Mouse (Mus musculus): Measurements from ENCODE around the gene Plxna4. TPM values are rescaled to one million over a fixed set of nuclear protein-coding genes. Genes with fewer than 3 reads are reported as not detected.

Plxna4 gene
- polyA plus RNA-seq, 1 experiment = 0.67 TPM

GRCm38 (mm10) chr6:32498106-32498505 lies 89.9 kb downstream of the Plxna4 start:
- Histone ChIP-seq H3K27ac (ENCODE audit: insufficient read depth, low read depth, low read length) (no peak overlapping the region), H3K4me1 (ENCODE audit: control insufficient read depth, insufficient read depth, insufficient read length, low read length) (no peaks in the 10 kb centered on the region), H3K4me3 (ENCODE audit: low read depth, low read length) (no peak overlapping the region), H3K27me3 (ENCODE audit: control insufficient read depth, insufficient read depth, low read length) (no peaks in the 10 kb centered on the region), H3K36me3 (ENCODE audit: control insufficient read depth, insufficient read depth, low read length) (no peaks in the 10 kb centered on the region)
- 78% methylated on average over 5 of the region's 5 CpGs for WGBS
- TF ChIP-seq CTCF (IDR thresholded peaks at IDR 0.05; ENCODE audit: extremely low read depth, insufficient read length, insufficient replicate concordance, low read depth, low read length) (no peak), POLR2A (IDR thresholded peaks at IDR 0.05; ENCODE audit: low read depth, low read length) (no peak)

- TF ChIP-seq POLR2A (IDR thresholded peaks at IDR 0.05; ENCODE audit: low read depth, low read length) = no peak
- no peak for TF ChIP-seq CTCF (IDR thresholded peaks at IDR 0.05; ENCODE audit: extremely low read depth, insufficient read length, insufficient replicate concordance, low read depth, low read length)
- 66% methylated on average over 4 of the region's 4 CpGs for WGBS
- H3K36me3 ChIP-seq (ENCODE audit: control insufficient read depth, insufficient read depth, low read length) = no peaks in the 10 kb centered on the region
- no peak overlapping the region for H3K4me3 ChIP-seq (ENCODE audit: low read depth, low read length)
- no peak overlapping the region for H3K27ac ChIP-seq (ENCODE audit: insufficient read depth, low read depth, low read length)
- no peaks in the 10 kb centered on the region for H3K27me3 ChIP-seq (ENCODE audit: control insufficient read depth, insufficient read depth, low read length)
- H3K4me1 ChIP-seq (ENCODE audit: control insufficient read depth, insufficient read depth, insufficient read length, low read length) = no peaks in the 10 kb centered on the region
Observed at GRCm38 (mm10) chr6:32496109-32496508, 91.9 kb downstream of the Plxna4 start.

GRCm38 (mm10) chr6:32495532-32495931 lies 92.5 kb downstream of the Plxna4 start:
- no peaks in the 10 kb centered on the region for H3K4me1 ChIP-seq (ENCODE audit: control insufficient read depth, insufficient read depth, insufficient read length, low read length)
- WGBS = 89% methylated on average over 2 of the region's 2 CpGs
- H3K36me3 ChIP-seq (ENCODE audit: control insufficient read depth, insufficient read depth, low read length) = no peaks in the 10 kb centered on the region
- H3K27ac ChIP-seq (ENCODE audit: insufficient read depth, low read depth, low read length) = no peak overlapping the region
- TF ChIP-seq POLR2A (IDR thresholded peaks at IDR 0.05; ENCODE audit: low read depth, low read length) (no peak), CTCF (IDR thresholded peaks at IDR 0.05; ENCODE audit: extremely low read depth, insufficient read length, insufficient replicate concordance, low read depth, low read length) (no peak)
- H3K4me3 ChIP-seq (ENCODE audit: low read depth, low read length) = no peak overlapping the region
- H3K27me3 ChIP-seq (ENCODE audit: control insufficient read depth, insufficient read depth, low read length) = no peaks in the 10 kb centered on the region

GRCm38 (mm10) chr6:32493557-32493956 lies 94.4 kb downstream of the Plxna4 start:
- Histone ChIP-seq H3K4me1 (ENCODE audit: control insufficient read depth, insufficient read depth, insufficient read length, low read length) (no peaks in the 10 kb centered on the region), H3K27me3 (ENCODE audit: control insufficient read depth, insufficient read depth, low read length) (no peaks in the 10 kb centered on the region), H3K27ac (ENCODE audit: insufficient read depth, low read depth, low read length) (no peak overlapping the region), H3K36me3 (ENCODE audit: control insufficient read depth, insufficient read depth, low read length) (no peaks in the 10 kb centered on the region), H3K4me3 (ENCODE audit: low read depth, low read length) (no peak overlapping the region)
- 20% methylated on average over 5 of the region's 5 CpGs for WGBS
- TF ChIP-seq CTCF (IDR thresholded peaks at IDR 0.05; ENCODE audit: extremely low read depth, insufficient read length, insufficient replicate concordance, low read depth, low read length) (no peak), POLR2A (IDR thresholded peaks at IDR 0.05; ENCODE audit: low read depth, low read length) (no peak)

- WGBS = 63% methylated on average over 3 of the region's 3 CpGs
- Histone ChIP-seq H3K4me1 (ENCODE audit: control insufficient read depth, insufficient read depth, insufficient read length, low read length) (no peaks in the 10 kb centered on the region), H3K4me3 (ENCODE audit: low read depth, low read length) (no peak overlapping the region), H3K27me3 (ENCODE audit: control insufficient read depth, insufficient read depth, low read length) (no peaks in the 10 kb centered on the region), H3K36me3 (ENCODE audit: control insufficient read depth, insufficient read depth, low read length) (no peaks in the 10 kb centered on the region), H3K27ac (ENCODE audit: insufficient read depth, low read depth, low read length) (no peak overlapping the region)
- TF ChIP-seq CTCF (IDR thresholded peaks at IDR 0.05; ENCODE audit: extremely low read depth, insufficient read length, insufficient replicate concordance, low read depth, low read length) (no peak), POLR2A (IDR thresholded peaks at IDR 0.05; ENCODE audit: low read depth, low read length) (no peak)
Observed at GRCm38 (mm10) chr6:32487121-32487520, 100.9 kb downstream of the Plxna4 start.

- WGBS = 61% methylated on average over 4 of the region's 4 CpGs
- Histone ChIP-seq H3K4me1 (ENCODE audit: control insufficient read depth, insufficient read depth, insufficient read length, low read length) (no peaks in the 10 kb centered on the region), H3K36me3 (ENCODE audit: control insufficient read depth, insufficient read depth, low read length) (no peaks in the 10 kb centered on the region), H3K4me3 (ENCODE audit: low read depth, low read length) (no peak overlapping the region), H3K27ac (ENCODE audit: insufficient read depth, low read depth, low read length) (no peak overlapping the region), H3K27me3 (ENCODE audit: control insufficient read depth, insufficient read depth, low read length) (no peaks in the 10 kb centered on the region)
- TF ChIP-seq CTCF (IDR thresholded peaks at IDR 0.05; ENCODE audit: extremely low read depth, insufficient read length, insufficient replicate concordance, low read depth, low read length) = no peak
- TF ChIP-seq POLR2A (IDR thresholded peaks at IDR 0.05; ENCODE audit: low read depth, low read length) = no peak
Observed at GRCm38 (mm10) chr6:32482469-32482868, 105.5 kb downstream of the Plxna4 start.

GRCm38 (mm10) chr6:32480741-32481140 lies 107.3 kb downstream of the Plxna4 start:
- Histone ChIP-seq H3K36me3 (ENCODE audit: control insufficient read depth, insufficient read depth, low read length) (no peaks in the 10 kb centered on the region), H3K27ac (ENCODE audit: insufficient read depth, low read depth, low read length) (no peak overlapping the region), H3K4me1 (ENCODE audit: control insufficient read depth, insufficient read depth, insufficient read length, low read length) (no peaks in the 10 kb centered on the region), H3K4me3 (ENCODE audit: low read depth, low read length) (no peak overlapping the region), H3K27me3 (ENCODE audit: control insufficient read depth, insufficient read depth, low read length) (no peaks in the 10 kb centered on the region)
- WGBS = 75% methylated on average over 1 of the region's 1 CpGs
- TF ChIP-seq POLR2A (IDR thresholded peaks at IDR 0.05; ENCODE audit: low read depth, low read length) (no peak), CTCF (IDR thresholded peaks at IDR 0.05; ENCODE audit: extremely low read depth, insufficient read length, insufficient replicate concordance, low read depth, low read length) (no peak)

GRCm38 (mm10) chr6:32479765-32480164 lies 108.2 kb downstream of the Plxna4 start:
- 64% methylated on average over 2 of the region's 2 CpGs for WGBS
- no peaks in the 10 kb centered on the region for H3K36me3 ChIP-seq (ENCODE audit: control insufficient read depth, insufficient read depth, low read length)
- no peak for TF ChIP-seq CTCF (IDR thresholded peaks at IDR 0.05; ENCODE audit: extremely low read depth, insufficient read length, insufficient replicate concordance, low read depth, low read length)
- no peak for TF ChIP-seq POLR2A (IDR thresholded peaks at IDR 0.05; ENCODE audit: low read depth, low read length)
- no peak overlapping the region for H3K4me3 ChIP-seq (ENCODE audit: low read depth, low read length)
- H3K4me1 ChIP-seq (ENCODE audit: control insufficient read depth, insufficient read depth, insufficient read length, low read length) = no peaks in the 10 kb centered on the region
- H3K27ac ChIP-seq (ENCODE audit: insufficient read depth, low read depth, low read length) = 0 out of 2 replicates have a peak overlapping the region, but pooled peaks have one; percentile 36
- H3K27me3 ChIP-seq (ENCODE audit: control insufficient read depth, insufficient read depth, low read length) = no peaks in the 10 kb centered on the region
